Mouse (Mus musculus) lung, postnatal 0 days (tissue): ENCODE results near the gene Atr.

Source experiments
- CTCF ChIP-seq: IDR thresholded peaks from 2 replicates; pipeline ENCODE4 v1.5.1; 2016; ENCODE audit warnings: antibody characterized with exemption, mild to moderate bottlenecking
- EP300 ChIP-seq: IDR thresholded peaks from 2 replicates; pipeline ENCODE4 v1.6.1; 2016; ENCODE audit warnings: antibody characterized with exemption, mild to moderate bottlenecking, control low read depth

GRCm38 (mm10) chr9:95815015-95815673, 42.3 kb upstream of the Atr start:
- no peak for TF ChIP-seq CTCF
- no peak for TF ChIP-seq EP300
